Mouse (Mus musculus): ENCODE measurements at regions not wholly inside any gene's neighbourhood (a gene's known extent, or its start where the extent isn't known, plus 50 kb on each side); places are given as distances from the start of the nearest gene placed in this dataset.

DNA sequence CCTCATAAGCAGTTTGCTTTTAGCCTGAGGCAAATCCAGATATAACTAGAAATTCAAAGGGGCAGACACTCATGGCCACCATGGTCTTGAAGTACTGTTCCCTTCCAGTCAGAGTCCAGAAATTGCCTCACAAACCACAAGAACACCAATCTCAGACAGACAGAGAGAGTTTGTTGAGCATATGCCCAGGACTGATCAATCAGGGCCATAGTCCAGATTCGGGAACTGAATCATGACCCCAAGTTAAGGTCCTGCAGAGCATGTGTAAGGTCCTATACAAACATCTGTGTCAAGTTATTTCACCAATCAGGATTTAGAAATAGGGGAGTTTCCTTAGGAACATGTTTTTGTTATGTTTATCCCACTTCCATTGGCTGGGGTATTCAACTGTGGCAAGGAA lies 125.7 kb upstream of the Nampt start:
- DNase-seq (no peak), ATAC-seq (ENCODE audit: insufficient read depth) (no peak)
- Histone ChIP-seq H3K4me3 (ENCODE audit: low read depth, low read length) (no peak overlapping the region), H3K9me3 (ENCODE audit: low read depth, low read length) (no peaks in the 10 kb centered on the region), H3K36me3 (ENCODE audit: insufficient read depth) (no peaks in the 10 kb centered on the region), H3K27me3 (ENCODE audit: insufficient read depth, low read length) (no peaks in the 10 kb centered on the region), H3K27ac (ENCODE audit: low read depth) (no peak overlapping the region), H3K9ac (no peak overlapping the region), H3K4me2 (no peak overlapping the region), H3K4me1 (ENCODE audit: insufficient read depth) (no peaks in the 10 kb centered on the region)
- WGBS, result 60% methylated on average over 1 of the region's 1 CpGs
- TF ChIP-seq CTCF (IDR thresholded peaks at IDR 0.05; ENCODE audit: low read depth), result no peak

DNA sequence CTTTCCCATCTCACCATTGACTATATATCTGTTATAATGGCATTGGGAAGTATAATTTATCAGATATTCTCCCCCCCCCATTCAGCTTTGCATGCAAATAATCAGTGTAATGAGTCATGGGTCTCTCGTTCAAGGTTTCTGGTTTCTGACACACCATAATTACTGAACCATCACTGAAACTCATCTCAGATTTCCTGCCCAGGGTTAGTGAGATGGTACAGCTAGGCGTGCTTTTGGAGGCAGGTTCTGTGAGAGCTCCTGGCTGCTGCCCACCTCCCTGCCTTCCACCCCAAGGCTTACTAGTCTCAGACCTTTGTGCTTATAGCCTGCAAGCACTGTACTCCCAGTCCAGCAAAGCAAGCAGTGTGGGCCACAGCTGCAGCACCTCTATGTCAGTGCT lies 122.5 kb upstream of the Nampt start:
- no peak overlapping the region for H3K4me2 ChIP-seq
- H3K27me3 ChIP-seq (ENCODE audit: insufficient read depth, low read length), result no peaks in the 10 kb centered on the region
- H3K9me3 ChIP-seq (ENCODE audit: low read depth, low read length), result no peaks in the 10 kb centered on the region
- H3K27ac ChIP-seq (ENCODE audit: low read depth), result no peak overlapping the region
- no peak overlapping the region for H3K4me3 ChIP-seq (ENCODE audit: low read depth, low read length)
- TF ChIP-seq CTCF (IDR thresholded peaks at IDR 0.05; ENCODE audit: low read depth), result no peak
- H3K36me3 ChIP-seq (ENCODE audit: insufficient read depth), result no peaks in the 10 kb centered on the region
- 70% methylated on average over 2 of the region's 2 CpGs for WGBS
- no peak for DNase-seq
- H3K4me1 ChIP-seq (ENCODE audit: insufficient read depth), result no peaks in the 10 kb centered on the region
- no peak for ATAC-seq (ENCODE audit: insufficient read depth)
- no peak overlapping the region for H3K9ac ChIP-seq

DNA sequence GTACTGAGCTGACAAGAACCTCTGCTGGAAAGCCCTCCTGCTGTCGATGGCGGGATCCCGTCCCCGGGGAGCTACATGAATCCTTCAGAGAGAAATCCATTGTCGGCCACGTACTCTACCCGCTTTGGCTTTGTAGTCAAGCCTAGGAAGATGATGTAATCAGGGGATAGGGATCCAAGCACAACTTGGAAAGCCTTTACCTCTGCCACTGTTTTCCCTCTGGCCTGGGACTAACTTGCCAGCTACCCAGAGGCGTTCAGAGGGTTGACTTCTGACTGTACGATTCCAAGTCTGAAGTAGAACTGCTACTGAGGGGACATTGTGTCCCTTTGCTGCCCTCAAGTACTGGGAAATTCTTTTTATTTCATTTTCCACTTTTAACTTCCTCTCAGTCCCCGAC lies 110.2 kb upstream of the Nampt start:
- Histone ChIP-seq H3K27me3 (ENCODE audit: insufficient read depth, low read length) (no peaks in the 10 kb centered on the region), H3K4me1 (ENCODE audit: insufficient read depth) (no peaks in the 10 kb centered on the region), H3K4me3 (ENCODE audit: low read depth, low read length) (no peak overlapping the region), H3K27ac (ENCODE audit: low read depth) (no peak overlapping the region), H3K9me3 (ENCODE audit: low read depth, low read length) (no peaks in the 10 kb centered on the region), H3K36me3 (ENCODE audit: insufficient read depth) (no peaks in the 10 kb centered on the region), H3K4me2 (no peak overlapping the region), H3K9ac (no peak overlapping the region)
- ATAC-seq (ENCODE audit: insufficient read depth) (no peak), DNase-seq (no peak)
- no peak for TF ChIP-seq CTCF (IDR thresholded peaks at IDR 0.05; ENCODE audit: low read depth)
- 93% methylated on average over 10 of the region's 10 CpGs for WGBS

DNA sequence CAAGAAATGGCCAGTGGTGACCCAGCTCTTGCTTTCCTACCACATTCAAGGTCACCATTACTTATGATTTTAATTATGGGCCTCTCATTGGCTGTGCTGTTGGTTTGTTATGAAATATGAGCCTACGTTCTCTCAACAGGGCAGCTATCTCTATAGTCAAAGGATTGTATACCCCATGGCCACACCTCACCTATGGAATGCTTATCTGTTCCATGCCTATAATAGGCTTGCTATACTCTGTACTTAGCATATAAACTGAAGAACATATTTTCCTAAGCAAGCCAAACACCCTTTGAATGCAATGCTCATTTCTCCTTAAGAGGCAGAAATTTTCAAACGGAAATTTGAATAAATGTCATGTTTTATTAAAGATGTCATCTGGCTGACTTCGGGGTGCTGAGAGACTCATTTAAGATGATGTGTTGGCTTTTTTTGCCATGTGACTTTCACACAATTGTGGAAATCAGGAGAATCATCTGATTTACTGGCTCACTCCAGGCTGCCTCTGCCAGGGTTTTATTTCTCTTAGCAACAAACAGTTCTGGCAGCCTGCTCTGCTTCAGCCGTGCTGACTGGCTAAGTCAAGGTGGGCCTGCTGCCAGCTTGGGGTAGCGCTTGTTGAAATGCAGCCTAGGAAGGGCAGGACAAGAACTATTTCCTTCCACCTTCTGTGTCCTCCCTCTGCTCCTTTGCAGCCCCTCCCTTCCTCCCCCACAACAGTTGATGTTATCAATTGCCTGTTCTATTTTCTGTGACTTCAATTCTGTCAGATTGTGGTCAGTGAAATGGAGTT lies 102.0 kb upstream of the Nampt start:
- WGBS, result 48% methylated on average over 5 of the region's 5 CpGs
- DNase-seq (peak; percentile 82), ATAC-seq (ENCODE audit: insufficient read depth) (peak; percentile 80)
- H3K4me3 ChIP-seq (ENCODE audit: low read depth, low read length), result no peak overlapping the region
- no peak for TF ChIP-seq CTCF (IDR thresholded peaks at IDR 0.05; ENCODE audit: low read depth)
- no peaks in the 10 kb centered on the region for H3K36me3 ChIP-seq (ENCODE audit: insufficient read depth)
- no peak overlapping the region for H3K9ac ChIP-seq
- no peak overlapping the region for H3K4me2 ChIP-seq
- 0 out of 2 replicates have a peak, but pooled peaks cover 2% of the 10 kb centered on the region for H3K4me1 ChIP-seq (ENCODE audit: insufficient read depth)
- no peaks in the 10 kb centered on the region for H3K9me3 ChIP-seq (ENCODE audit: low read depth, low read length)
- H3K27ac ChIP-seq (ENCODE audit: low read depth), result no peak overlapping the region
- H3K27me3 ChIP-seq (ENCODE audit: insufficient read depth, low read length), result no peaks in the 10 kb centered on the region

DNA sequence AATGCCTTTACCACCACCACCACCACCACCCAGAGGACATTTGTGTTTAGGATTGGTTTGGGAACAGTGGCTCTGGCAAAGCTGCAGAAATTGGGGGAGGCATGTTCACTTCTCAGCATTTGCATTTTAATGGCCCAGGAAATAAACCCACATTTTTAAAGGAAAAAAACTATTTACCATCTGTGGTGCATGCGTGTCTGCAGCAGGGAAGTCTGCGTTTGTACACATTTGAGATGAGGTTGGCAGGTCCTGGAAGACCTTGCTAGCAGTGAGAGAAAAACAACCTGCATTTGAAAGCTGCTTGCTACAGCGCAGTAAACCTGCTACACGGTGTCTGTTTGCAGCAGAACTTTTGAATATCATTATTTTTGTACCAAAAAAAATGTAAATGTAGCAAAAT lies 100.1 kb upstream of the Nampt start:
- H3K4me2 ChIP-seq, result no peak overlapping the region
- H3K9me3 ChIP-seq (ENCODE audit: low read depth, low read length), result no peaks in the 10 kb centered on the region
- H3K27me3 ChIP-seq (ENCODE audit: insufficient read depth, low read length), result no peaks in the 10 kb centered on the region
- no peaks in the 10 kb centered on the region for H3K36me3 ChIP-seq (ENCODE audit: insufficient read depth)
- 83% methylated on average over 4 of the region's 4 CpGs for WGBS
- no peak overlapping the region for H3K9ac ChIP-seq
- 0 out of 2 replicates have a peak, but pooled peaks cover 2% of the 10 kb centered on the region for H3K4me1 ChIP-seq (ENCODE audit: insufficient read depth)
- ATAC-seq (ENCODE audit: insufficient read depth) (no peak), DNase-seq (no peak)
- no peak for TF ChIP-seq CTCF (IDR thresholded peaks at IDR 0.05; ENCODE audit: low read depth)
- no peak overlapping the region for H3K27ac ChIP-seq (ENCODE audit: low read depth)
- H3K4me3 ChIP-seq (ENCODE audit: low read depth, low read length), result no peak overlapping the region

DNA sequence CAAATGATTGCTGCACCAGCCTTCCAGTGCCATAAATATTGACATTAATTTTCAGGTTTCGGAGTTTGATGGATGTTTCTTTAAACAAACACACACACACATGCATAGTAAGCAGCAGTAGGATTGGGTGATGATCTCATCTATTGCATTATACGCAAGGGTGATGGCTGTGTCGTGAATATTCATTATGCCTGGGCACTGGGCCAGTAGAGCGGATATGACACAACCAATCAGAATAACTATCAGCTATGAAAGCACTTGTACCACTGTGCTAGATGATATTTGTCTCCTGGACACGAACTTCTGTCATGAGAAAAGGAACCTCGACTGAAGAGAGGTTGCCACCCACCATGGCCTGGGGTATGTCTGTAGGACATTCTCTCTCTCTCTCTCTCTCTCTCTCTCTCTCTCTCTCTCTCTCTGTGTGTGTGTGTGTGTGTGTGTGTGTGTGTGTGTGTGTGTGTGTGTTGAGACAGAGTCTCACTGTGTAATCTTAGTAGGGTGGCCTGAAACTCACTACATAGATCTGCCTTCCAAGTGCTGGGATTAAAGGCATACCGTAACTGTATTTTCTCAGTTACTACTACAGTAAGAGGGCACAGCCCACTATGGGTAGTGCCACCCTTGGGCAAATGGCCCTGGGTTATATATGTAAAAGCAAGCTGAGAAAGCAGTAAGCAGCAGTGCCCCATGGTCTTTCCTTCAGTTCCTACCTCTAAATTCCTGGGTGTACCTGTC lies 94.7 kb upstream of the Nampt start:
- no peaks in the 10 kb centered on the region for H3K36me3 ChIP-seq (ENCODE audit: insufficient read depth)
- DNase-seq (peak; percentile 82), ATAC-seq (ENCODE audit: insufficient read depth) (peak; percentile 86)
- no peak for TF ChIP-seq CTCF (IDR thresholded peaks at IDR 0.05; ENCODE audit: low read depth)
- H3K9ac ChIP-seq, result no peak overlapping the region
- no peaks in the 10 kb centered on the region for H3K9me3 ChIP-seq (ENCODE audit: low read depth, low read length)
- H3K4me1 ChIP-seq (ENCODE audit: insufficient read depth), result no peaks in the 10 kb centered on the region
- no peak overlapping the region for H3K4me3 ChIP-seq (ENCODE audit: low read depth, low read length)
- WGBS, result 45% methylated on average over 7 of the region's 7 CpGs
- no peak overlapping the region for H3K4me2 ChIP-seq
- no peak overlapping the region for H3K27ac ChIP-seq (ENCODE audit: low read depth)
- no peaks in the 10 kb centered on the region for H3K27me3 ChIP-seq (ENCODE audit: insufficient read depth, low read length)

DNA sequence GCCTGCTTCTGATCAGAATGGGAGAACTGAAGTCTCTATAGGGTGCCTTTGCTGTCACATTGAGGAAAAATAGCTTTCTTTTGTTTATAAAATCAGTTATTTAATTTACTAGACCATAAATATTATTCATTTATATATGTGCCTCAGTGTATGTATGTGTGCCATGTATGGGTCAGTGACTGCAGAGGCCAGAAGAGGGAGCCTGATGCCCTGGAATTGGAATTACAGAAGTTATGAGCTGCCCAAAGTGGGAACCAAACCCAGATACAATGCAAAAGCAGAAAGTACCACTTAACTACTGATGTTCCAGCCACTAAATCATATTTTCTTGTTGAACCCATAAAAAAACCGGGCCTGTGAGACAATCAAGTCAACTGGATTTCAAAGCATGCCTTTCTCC lies 91.8 kb upstream of the Nampt start:
- no peak overlapping the region for H3K9ac ChIP-seq
- H3K9me3 ChIP-seq (ENCODE audit: low read depth, low read length), result no peaks in the 10 kb centered on the region
- no peak overlapping the region for H3K4me2 ChIP-seq
- no peaks in the 10 kb centered on the region for H3K4me1 ChIP-seq (ENCODE audit: insufficient read depth)
- no peaks in the 10 kb centered on the region for H3K36me3 ChIP-seq (ENCODE audit: insufficient read depth)
- ATAC-seq (ENCODE audit: insufficient read depth) (no peak), DNase-seq (no peak)
- 76% methylated on average over 1 of the region's 1 CpGs for WGBS
- no peak overlapping the region for H3K27ac ChIP-seq (ENCODE audit: low read depth)
- H3K27me3 ChIP-seq (ENCODE audit: insufficient read depth, low read length), result no peaks in the 10 kb centered on the region
- no peak for TF ChIP-seq CTCF (IDR thresholded peaks at IDR 0.05; ENCODE audit: low read depth)
- no peak overlapping the region for H3K4me3 ChIP-seq (ENCODE audit: low read depth, low read length)

Measured in lung, embryonic 14.5 days (tissue).